In the genomic region with DNA sequence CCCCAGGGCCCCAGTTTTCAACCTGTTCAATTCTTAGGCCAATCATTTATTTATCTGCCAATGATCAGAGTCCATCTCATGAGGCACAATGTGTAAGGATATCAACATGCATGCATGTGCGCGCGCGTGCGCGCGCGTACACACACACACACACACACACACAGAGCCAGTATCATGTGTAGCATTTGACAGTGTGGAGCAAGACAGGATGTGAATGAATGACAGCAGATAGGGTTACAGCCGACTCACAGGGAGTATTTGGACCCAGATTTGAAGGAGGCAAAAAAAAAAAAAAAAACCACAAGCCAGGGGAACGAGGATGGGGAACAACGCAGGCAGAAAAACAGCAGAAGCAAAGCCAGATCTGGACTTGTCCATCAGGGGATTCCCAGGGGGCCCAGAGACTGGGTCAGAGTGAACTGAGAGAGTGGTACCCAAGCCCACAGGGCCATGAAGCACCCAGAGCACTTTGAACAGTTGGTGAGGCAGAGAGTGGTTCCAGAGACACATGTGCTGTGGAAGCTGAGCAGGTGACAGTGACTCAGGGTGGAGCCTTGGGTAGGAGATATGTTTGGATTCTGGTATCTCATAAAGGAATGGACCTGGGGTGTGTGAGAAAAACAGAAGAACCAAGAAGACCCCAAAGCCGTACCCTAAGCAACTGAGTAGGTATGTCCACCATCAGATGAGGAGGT, we compare ENCODE assay signal across 2 mouse cellular contexts.
TF ChIP-seq lines count a peak whose summit lies in the region.

No protein-coding gene starts in this region.

TF ChIP-seq in CH12.LX, 34 proteins besides CTCF, POLR2A, EP300 and RAD21 (continued from another document):
- TF ChIP-seq KAT2A (IDR thresholded peaks at IDR 0.05; ENCODE audit: insufficient replicate concordance, low read length) (no peak), JUND (conservative IDR thresholded peaks at IDR 0.05; ENCODE audit: low read depth, low read length) (no peak), ZMIZ1 (IDR thresholded peaks at IDR 0.05; ENCODE audit: low read depth, low read length) (no peak), ZC3H11A (IDR thresholded peaks at IDR 0.05; ENCODE audit: low read depth, low read length) (no peak), NELFE (IDR thresholded peaks at IDR 0.05; ENCODE audit: low read depth, low read length) (no peak), POLR2AphosphoS2 (IDR thresholded peaks at IDR 0.05; ENCODE audit: low read depth, low read length) (no peak), GABPA (IDR thresholded peaks at IDR 0.05; ENCODE audit: insufficient replicate concordance, low read depth, low read length) (no peak), ZNF384 (IDR thresholded peaks at IDR 0.05; ENCODE audit: low read depth, low read length) (peak; percentile 86), RCOR1 (conservative IDR thresholded peaks at IDR 0.05; ENCODE audit: low read depth, low read length) (no peak), HCFC1 (IDR thresholded peaks at IDR 0.05; ENCODE audit: low read depth, low read length) (no peak), MXI1 (IDR thresholded peaks at IDR 0.05; ENCODE audit: low read depth, low read length) (no peak), ELF1 (IDR thresholded peaks at IDR 0.05; ENCODE audit: low read depth, low read length) (no peak), MEF2A (IDR thresholded peaks at IDR 0.05; ENCODE audit: borderline replicate concordance, low read depth, low read length) (peak; percentile 47; the same call in 1 of the 2 replicates), ZKSCAN1 (IDR thresholded peaks at IDR 0.05; ENCODE audit: borderline replicate concordance, low read depth, low read length) (no peak), UBTF (IDR thresholded peaks at IDR 0.05; ENCODE audit: low read depth, low read length) (no peak), MYC (IDR thresholded peaks at IDR 0.05; ENCODE audit: low read depth, low read length) (no peak), PAX5 (IDR thresholded peaks at IDR 0.05; ENCODE audit: low read length) (no peak)

TF ChIP-seq in myocyte, 11 proteins besides CTCF, POLR2A, EP300 and RAD21 (continued from another document):
- no peak for TF ChIP-seq REST (IDR thresholded peaks at IDR 0.05; ENCODE audit: insufficient read depth, insufficient read length)
